Mouse (Mus musculus): ENCODE data around the gene Rhoc.

- no peak for TF ChIP-seq CTCF (IDR thresholded peaks at IDR 0.05; ENCODE audit: low read depth)
- TF ChIP-seq EP300 (IDR thresholded peaks at IDR 0.05; ENCODE audit: low read depth) = no peak
Observed at GRCm38 (mm10) chr3:104815346-104815745, 27.2 kb downstream of the Rhoc start.
